Mouse (Mus musculus): Measurements from ENCODE around the gene Ubap1l.
"Not testable (repeated sequence)": the region's sequence is repeated elsewhere in the genome, so short reads cannot be mapped to it uniquely, and the experiment has no call there.

The Ubap1l gene

GRCm38 (mm10) chr9:65360641-65361448 is at the start of gene Ubap1l:
Ubap1l (plus strand) TSS chr9:65361041.
- DNase-seq, result peak; percentile 43

GRCm38 (mm10) chr9:65312669-65313357 is 48.0 kb upstream of the Ubap1l start:
- no peak for DNase-seq

GRCm38 (mm10) chr9:65313846-65314245 is 47.0 kb upstream of the Ubap1l start:
- DNase-seq, result no peak

- no peak for DNase-seq
Measured at GRCm38 (mm10) chr9:65322255-65322900, 38.5 kb upstream of the Ubap1l start.

- DNase-seq, result no peak
Measured at GRCm38 (mm10) chr9:65325971-65326370, 34.9 kb upstream of the Ubap1l start.

- DNase-seq, result no peak
Measured at GRCm38 (mm10) chr9:65327371-65327770, 33.5 kb upstream of the Ubap1l start.

- DNase-seq, result no peak
Measured at GRCm38 (mm10) chr9:65333958-65334357, 26.9 kb upstream of the Ubap1l start.

GRCm38 (mm10) chr9:65339146-65339545 is 21.7 kb upstream of the Ubap1l start:
- DNase-seq, result no peak

- no peak for DNase-seq
Measured at GRCm38 (mm10) chr9:65340414-65340813, 20.4 kb upstream of the Ubap1l start.

- DNase-seq, result not testable (repeated sequence)
Measured at GRCm38 (mm10) chr9:65345439-65345838, 15.4 kb upstream of the Ubap1l start.

- DNase-seq, result peak; percentile 96
Measured at GRCm38 (mm10) chr9:65345854-65346475, 14.9 kb upstream of the Ubap1l start, which contains the start of gene Pdcd7. Pdcd7 (plus strand) TSS chr9:65346104.

- peak; percentile 58 for DNase-seq
Measured at GRCm38 (mm10) chr9:65346476-65347111, 14.2 kb upstream of the Ubap1l start.

- no peak for DNase-seq
Measured at GRCm38 (mm10) chr9:65347112-65347850, 13.6 kb upstream of the Ubap1l start.

- DNase-seq, result no peak
Measured at GRCm38 (mm10) chr9:65353251-65353650, 7.6 kb upstream of the Ubap1l start.

- DNase-seq, result no peak
Measured at GRCm38 (mm10) chr9:65356561-65356960, 4.3 kb upstream of the Ubap1l start.

- no peak for DNase-seq
Measured at GRCm38 (mm10) chr9:65356971-65357370, 3.9 kb upstream of the Ubap1l start.

GRCm38 (mm10) chr9:65358956-65359480 is 1.8 kb upstream of the Ubap1l start:
- DNase-seq, result no peak

- DNase-seq, result no peak
Measured at GRCm38 (mm10) chr9:65363684-65364083, 2.8 kb downstream of the Ubap1l start.

- no peak for DNase-seq
Measured at GRCm38 (mm10) chr9:65365721-65366120, 4.9 kb downstream of the Ubap1l start.

- DNase-seq, result no peak
Measured at GRCm38 (mm10) chr9:65371756-65372155, 10.9 kb downstream of the Ubap1l start.

GRCm38 (mm10) chr9:65372449-65372848 is 11.6 kb downstream of the Ubap1l start:
- peak; percentile 59 for DNase-seq
